Mouse (Mus musculus): ENCODE measurements at regions not wholly inside any gene's neighbourhood (a gene's known extent, or its start where the extent isn't known, plus 50 kb on each side); places are given as distances from the start of the nearest gene placed in this dataset.

- no peaks in the 10 kb centered on the region for H3K36me3 ChIP-seq
- no peak overlapping the region for H3K4me2 ChIP-seq
- H3K9me3 ChIP-seq, result no peaks in the 10 kb centered on the region
- H3K4me1 ChIP-seq (replicated peaks), result no peaks in the 10 kb centered on the region
- ATAC-seq (ENCODE audit: low FRiP score), result no peak
- no peak overlapping the region for H3K4me3 ChIP-seq
- no peak overlapping the region for H3K9ac ChIP-seq
- WGBS, result 81% methylated on average over 6 of the region's 6 CpGs
- no peak overlapping the region for H3K27ac ChIP-seq
- H3K27me3 ChIP-seq, result 0 out of 2 replicates have a peak, but pooled peaks cover 3% of the 10 kb centered on the region
Measured at GRCm38 (mm10) chr15:102862374-102862773, 58.5 kb upstream of the Hoxc13 start.

- H3K36me3 ChIP-seq, result no peaks in the 10 kb centered on the region
- H3K27ac ChIP-seq, result no peak overlapping the region
- no peaks in the 10 kb centered on the region for H3K27me3 ChIP-seq
- H3K4me2 ChIP-seq, result no peak overlapping the region
- ATAC-seq (ENCODE audit: low FRiP score), result no peak
- no peaks in the 10 kb centered on the region for H3K4me1 ChIP-seq (replicated peaks)
- no peaks in the 10 kb centered on the region for H3K9me3 ChIP-seq
- WGBS, result 89% methylated on average over 3 of the region's 3 CpGs
- H3K9ac ChIP-seq, result no peak overlapping the region
- no peak overlapping the region for H3K4me3 ChIP-seq
Measured at GRCm38 (mm10) chr15:102866788-102867187, 54.1 kb upstream of the Hoxc13 start.

Measured in hindbrain, embryonic 13.5 days (tissue).